Mouse (Mus musculus) macrophage (primary cell): Measurements from ENCODE around the gene Sik1. TPM values are rescaled to one million over a fixed set of nuclear protein-coding genes. Genes with fewer than 3 reads are reported as not detected.

Experiments
- H3K27ac ChIP-seq: fragments of 350-480 bp; formaldehyde crosslinking; 2 replicates; pipeline ENCODE4 v1.9.0; 2021
- H3K36me3 ChIP-seq: fragments of 350-480 bp; formaldehyde crosslinking; 2 replicates; pipeline ENCODE4 v1.9.0; 2021; ENCODE audit errors: inconsistent target
- H3K4me3 ChIP-seq: fragments of 350-480 bp; formaldehyde crosslinking; 2 replicates; pipeline ENCODE4 v1.9.0; 2021; ENCODE audit errors: inconsistent target
- H3K79me2 ChIP-seq: fragments of 350-480 bp; formaldehyde crosslinking; 2 replicates; pipeline ENCODE4 v1.9.0; 2021; ENCODE audit errors: inconsistent target
- WGBS: methylation state at CpG from one replicate; pipeline ENCODE4 v1.1.7; 2026; ENCODE audit warnings: inconsistent platforms; ENCODE audit not compliant: missing documents; 5-methylcytosine and 5-hydroxymethylcytosine counted together
- polyA plus RNA-seq: library from polyadenylated mRNA; stranded (reverse); fragments of 250-400 nt; gene quantifications from 3 replicates; pipeline ENCODE4 v1.2.4, GENCODE M21; 2018; ENCODE audit warnings: inconsistent platforms

Sik1 gene
- polyA plus RNA-seq, 1 experiment from 2014 or later, result 8.6 TPM

DNA sequence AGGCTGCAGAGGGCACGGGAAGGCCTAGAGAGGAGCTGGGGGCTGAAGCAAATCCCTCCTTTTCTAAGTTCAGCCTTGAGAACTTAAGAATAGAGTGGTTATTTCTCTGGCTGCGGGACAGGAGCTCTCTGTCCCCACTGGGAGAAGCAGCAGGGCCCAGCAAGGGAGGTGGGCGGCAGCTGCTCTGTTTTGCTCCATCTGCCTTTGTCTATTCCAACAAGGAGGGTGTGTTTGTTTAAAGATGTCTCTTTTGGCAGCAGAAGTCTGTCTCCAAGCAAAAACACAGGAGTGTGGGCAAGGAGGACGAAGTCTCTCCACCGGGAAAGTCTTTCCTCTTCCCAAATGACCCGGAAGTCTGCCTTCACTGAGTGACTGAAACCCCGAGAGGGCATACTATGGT, 18.8 kb downstream of the Sik1 start:
- Histone ChIP-seq H3K27ac (no peak overlapping the region), H3K36me3 (no peaks in the 10 kb centered on the region), H3K4me3 (no peak overlapping the region), H3K79me2 (no peaks in the 10 kb centered on the region)
- WGBS, result 92% methylated on average over 7 of the region's 7 CpGs

DNA sequence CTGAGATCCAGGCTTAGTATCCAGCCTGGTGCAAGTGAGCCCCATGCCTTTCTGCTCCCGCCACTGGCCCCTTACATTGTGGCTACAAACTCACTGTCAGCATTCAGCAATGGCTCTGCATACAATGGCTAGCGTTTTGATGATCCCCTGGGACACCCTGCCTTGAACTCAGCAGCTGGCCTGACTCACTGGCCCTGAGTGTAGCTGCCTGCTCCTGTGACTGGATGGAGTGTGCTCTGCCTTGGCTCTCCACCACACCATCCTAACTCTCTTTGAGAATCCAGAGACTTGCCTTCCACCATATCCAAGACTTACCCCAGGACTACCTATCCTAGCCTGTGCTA, 19.4 kb downstream of the Sik1 start:
- no peaks in the 10 kb centered on the region for H3K79me2 ChIP-seq
- no peaks in the 10 kb centered on the region for H3K36me3 ChIP-seq
- H3K27ac ChIP-seq, result peak overlapping the region; percentile 99
- H3K4me3 ChIP-seq, result no peak overlapping the region
- 59% methylated on average over 2 of the region's 2 CpGs for WGBS

DNA sequence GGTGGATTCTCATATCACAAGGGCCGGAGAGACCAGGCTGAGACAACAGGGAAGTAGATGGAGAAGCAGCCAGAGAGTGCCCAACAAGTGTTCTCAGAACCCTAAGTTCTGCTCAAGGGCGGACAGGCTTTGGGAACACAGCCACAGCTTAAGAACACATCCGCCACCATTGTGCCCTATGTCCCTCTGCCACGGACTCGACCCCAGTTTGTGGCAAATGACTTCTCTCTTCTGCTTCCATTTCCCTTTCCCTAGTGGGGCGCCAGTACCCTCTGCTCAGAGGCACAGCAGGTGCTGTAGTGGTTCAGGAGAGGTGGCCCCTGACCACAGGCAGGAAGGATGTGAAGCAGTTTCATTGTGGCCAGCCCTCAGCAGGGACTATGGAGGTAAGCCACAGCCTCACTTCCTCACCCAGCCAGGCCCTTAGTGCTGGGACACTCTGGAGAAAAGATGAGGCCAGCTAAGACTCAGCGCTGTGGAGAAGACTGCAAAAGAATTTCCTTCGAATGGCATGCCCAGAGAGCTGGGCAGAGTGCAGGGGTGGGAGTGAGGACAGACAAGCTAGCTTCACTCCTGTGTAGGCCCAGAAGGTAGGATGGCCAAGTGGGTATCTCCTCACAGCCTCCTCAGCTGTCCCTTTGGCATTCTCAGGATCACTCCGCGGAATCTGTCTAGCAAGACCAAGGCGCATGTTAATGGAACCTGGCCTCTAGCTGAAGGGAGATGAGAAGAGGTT, 19.9 kb downstream of the Sik1 start:
- Histone ChIP-seq H3K27ac (peak overlapping the region; percentile 99), H3K36me3 (no peaks in the 10 kb centered on the region), H3K4me3 (no peak overlapping the region), H3K79me2 (no peaks in the 10 kb centered on the region)
- 40% methylated on average over 11 of the region's 11 CpGs for WGBS

DNA sequence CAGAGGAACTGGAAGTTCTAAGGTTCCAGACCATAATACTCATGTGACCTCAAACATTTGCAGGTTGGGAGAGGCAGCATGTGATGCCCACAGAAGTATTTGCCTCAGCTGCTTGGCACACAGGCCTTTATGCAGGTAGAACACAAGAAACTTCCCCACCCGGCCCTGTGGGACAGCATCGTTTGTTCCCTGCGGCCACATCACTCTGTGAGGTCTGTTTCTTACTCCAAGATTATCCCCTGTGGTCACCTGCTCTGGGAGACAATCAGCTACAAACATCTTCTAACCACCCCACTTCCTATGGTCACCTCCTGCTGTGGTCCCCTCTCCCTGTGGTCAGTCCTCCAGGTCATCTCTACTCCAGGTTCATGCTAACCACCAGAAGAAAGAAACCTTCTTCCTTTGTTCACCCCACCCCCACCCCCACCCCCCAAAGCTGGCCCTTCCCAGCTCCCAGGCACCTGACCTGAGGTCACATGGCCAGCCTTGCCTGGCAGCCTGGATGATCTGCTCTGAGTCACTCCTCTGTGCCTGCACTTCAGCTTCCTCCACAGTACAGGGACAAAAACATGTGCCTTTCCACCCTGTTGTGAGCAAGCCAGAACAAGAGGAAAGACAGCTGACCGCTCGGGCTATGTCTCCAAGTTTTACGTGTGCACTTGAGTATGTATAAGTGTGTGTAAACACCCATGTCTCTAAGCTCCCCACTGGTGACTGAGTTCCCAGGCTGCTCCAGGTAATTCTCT, 21.1 kb downstream of the Sik1 start:
- 20% methylated on average over 6 of the region's 6 CpGs for WGBS
- H3K4me3 ChIP-seq, result no peak overlapping the region
- no peaks in the 10 kb centered on the region for H3K79me2 ChIP-seq
- H3K36me3 ChIP-seq, result no peaks in the 10 kb centered on the region
- peak overlapping the region; percentile 99 for H3K27ac ChIP-seq

DNA sequence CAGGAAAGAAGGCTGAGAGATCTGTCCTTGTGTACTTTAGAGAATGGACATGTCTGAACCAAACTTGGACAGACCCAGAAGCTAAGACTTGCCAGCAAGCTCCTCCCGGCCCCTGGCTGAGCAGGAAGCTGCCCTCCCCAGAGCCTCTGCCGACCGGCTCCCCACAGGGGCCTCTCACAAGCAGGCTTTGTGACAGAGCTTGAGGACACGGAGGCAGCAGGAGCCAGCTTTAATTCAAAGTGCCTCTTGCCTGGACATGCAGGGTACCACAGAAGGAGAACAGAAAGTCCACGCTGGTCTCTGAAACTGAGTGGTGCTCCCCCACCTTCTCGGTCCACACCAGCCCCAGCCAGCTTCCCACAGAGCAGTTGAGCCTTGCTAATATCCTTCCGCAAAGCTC, 21.9 kb downstream of the Sik1 start:
- H3K27ac ChIP-seq, result peak overlapping the region; percentile 99
- H3K79me2 ChIP-seq, result no peaks in the 10 kb centered on the region
- 6% methylated on average over 7 of the region's 7 CpGs for WGBS
- no peak overlapping the region for H3K4me3 ChIP-seq
- H3K36me3 ChIP-seq, result no peaks in the 10 kb centered on the region

DNA sequence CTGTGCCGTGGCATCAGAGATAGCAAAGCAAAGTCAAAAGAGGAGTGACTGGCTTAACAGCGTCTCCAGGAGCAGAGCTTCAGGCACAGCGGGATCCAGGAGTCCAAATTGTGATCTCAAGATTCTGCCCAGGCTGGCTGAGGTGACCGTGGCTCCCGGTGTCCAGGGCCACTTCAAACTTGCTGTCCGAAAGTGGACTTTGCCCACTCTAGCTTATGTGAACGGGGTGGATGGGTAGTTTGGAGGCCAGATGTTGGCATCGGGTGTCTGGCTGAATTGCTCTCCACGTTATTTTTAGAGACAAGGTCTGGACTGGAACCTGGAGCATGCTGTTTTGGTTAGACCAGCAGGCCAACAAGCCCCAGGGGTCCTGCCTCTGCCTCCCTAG, 23.0 kb downstream of the Sik1 start:
- no peaks in the 10 kb centered on the region for H3K36me3 ChIP-seq
- H3K79me2 ChIP-seq, result no peaks in the 10 kb centered on the region
- WGBS, result 95% methylated on average over 9 of the region's 9 CpGs
- no peak overlapping the region for H3K27ac ChIP-seq
- no peak overlapping the region for H3K4me3 ChIP-seq

DNA sequence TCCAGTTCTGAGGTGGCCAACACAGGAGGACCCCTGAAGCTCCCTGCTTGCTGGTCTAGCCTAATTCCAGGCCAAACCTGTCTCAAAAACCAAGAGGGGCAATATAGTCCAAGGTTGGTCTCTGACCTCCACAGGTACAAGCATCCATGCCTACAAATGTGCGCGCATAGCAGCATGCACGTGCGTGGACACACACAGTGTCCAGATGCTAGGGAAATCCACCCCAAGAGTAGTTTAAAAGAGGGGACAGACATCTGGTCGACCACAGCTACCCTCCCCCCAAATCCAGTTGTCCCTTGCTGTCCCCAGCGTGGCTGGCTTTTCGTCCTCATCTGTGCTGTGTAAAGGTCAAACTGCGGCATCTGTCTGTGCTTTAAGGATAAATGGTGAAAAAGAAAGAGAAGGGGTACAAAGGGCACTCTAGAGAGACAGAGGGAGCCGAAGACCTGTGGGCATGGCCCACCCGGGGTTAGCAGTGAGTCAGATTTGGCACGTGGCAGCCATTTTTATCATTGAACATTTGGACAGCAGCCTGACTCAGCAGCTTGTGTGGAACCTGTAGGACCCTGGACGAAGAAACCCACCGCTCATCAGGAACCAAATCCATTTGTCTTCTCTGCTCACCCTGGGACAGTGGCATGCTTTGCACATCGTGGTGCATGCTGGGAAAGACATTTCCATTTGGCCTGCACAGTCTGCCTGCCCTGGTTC, 23.6 kb downstream of the Sik1 start:
- Histone ChIP-seq H3K79me2 (no peaks in the 10 kb centered on the region), H3K27ac (no peak overlapping the region), H3K4me3 (no peak overlapping the region), H3K36me3 (no peaks in the 10 kb centered on the region)
- WGBS, result 96% methylated on average over 14 of the region's 14 CpGs

DNA sequence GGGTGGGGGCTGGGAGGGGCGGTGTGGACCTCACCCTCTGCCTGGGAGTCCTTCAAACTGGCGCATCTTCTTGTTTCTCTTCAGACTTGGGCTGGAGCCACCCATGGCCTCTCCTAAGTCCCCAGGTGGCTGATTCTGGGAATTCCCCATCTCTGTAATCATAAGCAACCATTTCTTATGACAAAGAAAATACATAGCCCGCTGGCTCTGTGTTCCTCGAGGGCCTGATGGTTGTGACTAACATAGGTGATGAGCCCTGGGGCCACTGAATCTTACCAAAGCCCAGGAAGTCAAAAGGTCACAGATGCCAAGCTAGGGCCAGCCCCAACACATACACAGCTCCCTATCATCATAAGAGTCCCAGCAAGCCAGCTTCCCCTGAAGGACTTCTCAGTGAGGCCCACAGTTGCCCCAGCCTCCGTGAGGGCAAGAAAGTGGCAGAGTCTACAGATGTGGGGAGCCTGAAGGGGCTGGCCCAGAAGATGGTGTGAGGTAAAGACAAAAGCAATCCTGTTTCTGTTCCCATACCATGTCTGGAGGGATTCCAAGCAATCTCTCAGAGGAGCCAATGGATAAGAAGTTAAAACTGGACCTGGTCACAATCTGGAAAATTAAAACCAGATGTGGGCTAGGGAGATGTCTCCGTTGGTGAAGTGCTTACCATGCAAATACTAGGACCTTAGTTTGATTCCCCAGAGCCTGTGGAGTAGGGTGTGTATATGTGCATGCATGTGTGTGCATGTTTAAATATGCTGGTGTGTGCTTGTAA, 24.3 kb downstream of the Sik1 start:
- Histone ChIP-seq H3K27ac (no peak overlapping the region), H3K36me3 (no peaks in the 10 kb centered on the region), H3K4me3 (no peak overlapping the region), H3K79me2 (no peaks in the 10 kb centered on the region)
- WGBS, result 81% methylated on average over 6 of the region's 6 CpGs

DNA sequence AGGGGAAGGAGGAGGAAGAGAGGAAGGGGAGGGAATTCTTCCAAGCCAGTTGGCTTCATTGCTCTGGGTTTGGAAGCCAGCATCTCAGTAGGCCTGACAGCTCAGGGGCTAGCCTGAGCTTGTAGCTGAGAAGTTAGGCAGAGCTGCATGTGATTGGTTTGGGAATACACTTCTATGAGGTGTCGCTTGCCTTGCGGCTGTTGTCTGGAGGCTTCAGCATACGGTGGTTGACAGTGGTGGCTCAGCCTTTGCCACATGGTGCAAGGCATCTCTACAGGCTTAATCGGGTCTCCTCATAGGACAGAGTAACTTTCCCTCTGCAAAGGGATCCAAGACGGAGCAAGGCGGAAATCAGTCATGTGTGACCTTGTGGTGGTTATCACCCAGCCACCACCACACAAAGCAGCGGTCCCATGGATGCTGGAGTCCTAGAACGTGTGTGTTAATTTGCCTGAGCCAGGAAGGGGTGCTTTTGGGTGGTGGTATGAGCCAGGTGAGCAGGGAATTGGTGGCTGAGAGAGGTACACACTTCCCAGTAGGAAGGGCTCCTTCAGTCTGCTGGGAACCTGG, 25.0 kb downstream of the Sik1 start:
- no peak overlapping the region for H3K27ac ChIP-seq
- H3K4me3 ChIP-seq, result no peak overlapping the region
- WGBS, result 99% methylated on average over 8 of the region's 8 CpGs
- no peaks in the 10 kb centered on the region for H3K36me3 ChIP-seq
- no peaks in the 10 kb centered on the region for H3K79me2 ChIP-seq

DNA sequence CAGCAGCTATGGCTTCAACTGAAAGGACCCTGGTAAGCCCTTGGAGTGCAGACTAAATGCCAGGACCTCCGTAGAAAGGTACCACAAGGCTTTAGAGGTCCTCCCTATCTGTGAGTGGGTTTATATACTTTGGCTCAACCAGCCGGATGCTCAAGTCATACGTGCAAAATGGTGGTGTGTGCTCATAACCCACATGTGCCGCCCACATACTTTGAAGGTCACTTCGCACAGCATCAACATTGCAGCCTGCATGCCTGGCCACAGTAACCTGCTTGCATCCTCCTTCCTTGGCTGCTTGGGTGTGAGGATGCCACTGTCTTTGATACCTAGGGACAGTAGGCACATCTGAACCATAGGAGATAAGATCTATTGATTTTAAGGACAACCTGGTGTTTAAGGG, 26.7 kb downstream of the Sik1 start:
- Histone ChIP-seq H3K4me3 (no peak overlapping the region), H3K36me3 (no peaks in the 10 kb centered on the region), H3K27ac (no peak overlapping the region), H3K79me2 (no peaks in the 10 kb centered on the region)
- 100% methylated on average over 5 of the region's 5 CpGs for WGBS

DNA sequence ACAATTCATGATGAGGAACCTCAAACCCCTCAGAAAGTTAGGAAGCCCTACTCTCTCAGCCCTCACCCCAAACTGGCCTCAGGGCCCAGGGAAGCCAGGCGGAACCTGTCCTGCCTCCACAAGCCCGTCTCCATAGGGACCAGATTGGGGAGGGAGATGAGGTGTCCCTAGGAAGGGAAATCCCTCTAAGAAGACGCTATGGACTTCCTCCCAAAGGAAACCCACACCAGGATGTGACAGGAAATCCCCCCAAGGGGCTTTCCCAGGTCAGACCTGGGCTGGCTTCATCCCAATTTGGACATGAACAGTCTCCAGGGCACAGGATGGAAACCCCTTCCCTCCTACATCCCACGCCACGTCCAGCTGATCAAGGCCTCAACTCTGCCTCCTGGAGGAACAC, 27.5 kb downstream of the Sik1 start:
- WGBS, result 71% methylated on average over 5 of the region's 5 CpGs
- no peak overlapping the region for H3K4me3 ChIP-seq
- no peak overlapping the region for H3K27ac ChIP-seq
- H3K79me2 ChIP-seq, result no peaks in the 10 kb centered on the region
- no peaks in the 10 kb centered on the region for H3K36me3 ChIP-seq

DNA sequence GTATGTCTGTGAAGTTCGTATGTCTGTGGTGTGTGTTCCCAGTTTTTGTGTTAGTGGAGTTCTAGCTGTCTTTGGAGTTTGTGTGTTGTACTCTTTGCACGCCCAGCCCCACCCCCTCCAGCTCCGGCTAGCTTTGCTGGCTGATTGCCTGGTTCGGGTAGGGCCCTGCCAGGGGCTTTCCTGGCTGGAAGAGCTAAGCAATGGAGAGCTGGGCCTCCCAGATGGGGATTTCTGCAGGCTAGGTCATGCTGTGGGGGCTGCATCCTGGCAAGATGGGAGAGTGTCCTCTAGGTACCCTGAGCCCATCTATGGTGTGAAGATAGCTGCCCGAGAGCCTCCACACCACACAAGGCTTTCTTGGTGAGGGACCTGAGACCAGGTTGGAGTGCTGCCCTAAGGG, 28.4 kb downstream of the Sik1 start:
- Histone ChIP-seq H3K27ac (no peak overlapping the region), H3K36me3 (no peaks in the 10 kb centered on the region)
- WGBS, result 96% methylated on average over 5 of the region's 5 CpGs

DNA sequence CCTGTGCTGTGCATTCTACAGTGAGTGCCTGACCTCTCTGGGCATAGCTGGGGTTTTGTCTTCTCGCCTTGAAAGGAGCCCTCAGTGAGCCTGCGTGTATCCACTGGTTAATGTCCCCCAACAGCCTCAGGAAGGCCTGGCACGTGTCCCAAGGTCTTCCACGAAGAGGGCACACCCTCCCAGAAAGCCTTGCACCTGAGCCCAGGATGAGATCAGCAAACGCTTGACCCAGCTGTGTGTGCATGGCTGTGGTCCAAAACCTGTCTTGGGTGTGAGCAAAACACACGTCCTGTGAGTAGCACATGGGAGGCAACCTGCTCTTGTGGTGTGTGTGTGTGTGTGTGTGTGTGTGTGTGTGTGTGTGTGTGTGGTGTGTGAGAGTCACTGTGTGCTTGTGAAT, 28.9 kb downstream of the Sik1 start:
- 51% methylated on average over 5 of the region's 6 CpGs for WGBS
- Histone ChIP-seq H3K79me2 (no peaks in the 10 kb centered on the region), H3K4me3 (no peak overlapping the region), H3K36me3 (no peaks in the 10 kb centered on the region), H3K27ac (no peak overlapping the region)

More for the DNA sequence above, 28.4 kb downstream of the Sik1 start:
- Histone ChIP-seq H3K4me3 (no peak overlapping the region), H3K79me2 (no peaks in the 10 kb centered on the region)

DNA sequence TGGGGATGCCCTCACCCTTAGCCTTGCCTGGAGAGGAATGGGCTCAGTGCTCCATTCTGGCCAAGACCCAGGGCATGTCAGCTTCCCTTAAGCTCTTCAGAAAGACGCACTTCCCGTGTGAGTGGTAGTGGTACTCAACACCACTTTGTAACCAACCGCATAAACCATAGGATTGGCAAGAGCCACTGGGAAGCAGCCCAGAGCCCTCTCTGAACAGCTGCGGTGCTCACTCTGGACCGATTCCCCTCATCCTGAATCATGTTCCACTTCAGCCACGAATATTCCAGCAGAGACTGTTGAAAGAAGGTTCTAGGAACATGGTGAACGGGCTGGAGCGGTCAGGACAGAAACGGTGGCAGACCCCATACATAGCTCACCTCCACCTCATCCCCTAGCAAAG, 29.9 kb downstream of the Sik1 start:
- Histone ChIP-seq H3K27ac (no peak overlapping the region), H3K4me3 (no peak overlapping the region), H3K79me2 (no peaks in the 10 kb centered on the region), H3K36me3 (no peaks in the 10 kb centered on the region)
- WGBS, result 74% methylated on average over 9 of the region's 9 CpGs
